Mouse (Mus musculus) neural tube, embryonic 13.5 days (tissue): Measurements from ENCODE around the gene Actb. TPM values are rescaled to one million over a fixed set of nuclear protein-coding genes. Genes with fewer than 3 reads are reported as not detected.

ENCODE experiments used
- ATAC-seq: fragments of 200-750 bp; cut with Nextera tagmentation; 2 replicates; pipeline ENCODE4 v1.8.0; 2017; ENCODE audit warnings: low read depth, mild to moderate bottlenecking, moderate TSS enrichment, moderate library complexity
- H3K27ac ChIP-seq: fragments of 300-500 bp; sonication (generic); replicated peaks from 2 replicates; pipeline ENCODE4 v1.5.1; 2015; ENCODE audit warnings: moderate library complexity, mild to moderate bottlenecking, inconsistent platforms
- H3K27me3 ChIP-seq: fragments of 300-500 bp; sonication (generic); 2 replicates; pipeline ENCODE4 v1.6.1; 2015; ENCODE audit warnings: mild to moderate bottlenecking, inconsistent platforms
- H3K36me3 ChIP-seq: fragments of 300-500 bp; sonication (generic); 2 replicates; pipeline ENCODE4 v1.6.1; 2015; ENCODE audit warnings: mild to moderate bottlenecking, inconsistent platforms
- H3K4me1 ChIP-seq: fragments of 300-500 bp; sonication (generic); replicated peaks from 2 replicates; pipeline ENCODE4 v1.6.1; 2015; ENCODE audit warnings: inconsistent platforms
- H3K4me2 ChIP-seq: fragments of 300-500 bp; sonication (generic); 2 replicates; pipeline ENCODE4 v1.6.1; 2015; ENCODE audit warnings: inconsistent platforms, mild to moderate bottlenecking, moderate library complexity
- H3K4me3 ChIP-seq: fragments of 300-500 bp; sonication (generic); 2 replicates; pipeline ENCODE4 v1.5.1; 2015; ENCODE audit warnings: mild to moderate bottlenecking, inconsistent platforms
- H3K9ac ChIP-seq: fragments of 300-500 bp; sonication (generic); 2 replicates; pipeline ENCODE4 v1.6.1; 2015; ENCODE audit warnings: moderate library complexity, mild to moderate bottlenecking, inconsistent platforms
- H3K9me3 ChIP-seq: fragments of 300-500 bp; sonication (generic); 2 replicates; pipeline ENCODE4 v1.6.1; 2016; ENCODE audit warnings: inconsistent platforms
- WGBS: fragments of 180-500 bp; shearing (Covaris S2); methylation state at CpG from one replicate; pipeline ENCODE4 v1.1.7; 2015; 5-methylcytosine and 5-hydroxymethylcytosine counted together
- polyA plus RNA-seq: library from polyadenylated mRNA; unstranded; fragments of >200 nt; fragmentation: Nextera tagmentation; extraction: Ambion mirVana; gene quantifications from 2 replicates; pipeline ENCODE4 v1.2.1, GENCODE M21; 2015

The Actb gene
- polyA plus RNA-seq, 1 experiment from 2014 or later: 16,772 TPM

DNA sequence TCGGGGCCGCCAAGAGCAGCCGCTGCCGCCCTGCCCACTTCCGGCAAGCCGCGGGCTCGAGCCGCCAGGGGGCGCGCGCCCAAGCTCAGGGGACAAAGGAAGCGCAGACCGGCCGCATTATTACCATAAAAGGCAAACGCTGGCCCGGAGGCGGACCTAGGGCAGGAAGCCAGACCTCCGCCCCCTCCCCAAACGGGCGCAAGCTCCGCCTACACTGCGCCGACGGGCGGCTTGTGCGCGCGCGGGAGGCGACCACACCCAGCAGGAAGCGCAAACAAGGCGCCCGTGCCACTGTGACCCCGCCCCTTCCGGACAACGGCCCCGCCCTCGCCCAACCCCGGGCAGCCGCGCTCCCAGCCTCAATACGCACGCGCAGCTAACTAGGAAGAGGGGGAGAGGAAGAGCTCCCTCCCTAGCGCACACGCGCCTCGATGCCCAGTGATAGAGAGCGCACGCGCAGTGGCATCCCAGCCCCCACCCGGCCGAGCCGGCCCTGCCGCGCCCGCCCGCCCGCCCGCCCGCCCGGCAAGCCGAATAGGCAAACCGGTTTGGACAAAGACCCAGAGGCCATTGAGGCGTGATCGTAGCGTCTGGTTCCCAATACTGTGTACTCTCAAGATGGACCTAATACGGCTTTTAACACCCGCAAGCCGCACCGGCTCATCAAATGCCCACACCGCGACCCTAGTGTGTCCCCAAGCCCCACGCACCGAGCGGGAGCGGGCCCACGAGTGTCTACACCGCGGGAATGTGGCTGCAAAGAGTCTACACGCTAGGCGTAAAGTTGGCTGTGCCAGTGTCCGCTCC, 626 bp downstream of the Actb start:
- Histone ChIP-seq H3K9ac (peak overlapping the region; percentile 100), H3K27ac (peak overlapping the region; percentile 100), H3K4me2 (peak overlapping the region; percentile 84), H3K27me3 (no peaks in the 10 kb centered on the region), H3K4me3 (peak overlapping the region; percentile 92), H3K4me1 (peaks cover 64% of the 10 kb centered on the region), H3K9me3 (no peaks in the 10 kb centered on the region), H3K36me3 (peaks cover 45% of the 10 kb centered on the region)
- under 1% methylated on average over 83 of the region's 84 CpGs for WGBS
- peak; percentile 88 for ATAC-seq

DNA sequence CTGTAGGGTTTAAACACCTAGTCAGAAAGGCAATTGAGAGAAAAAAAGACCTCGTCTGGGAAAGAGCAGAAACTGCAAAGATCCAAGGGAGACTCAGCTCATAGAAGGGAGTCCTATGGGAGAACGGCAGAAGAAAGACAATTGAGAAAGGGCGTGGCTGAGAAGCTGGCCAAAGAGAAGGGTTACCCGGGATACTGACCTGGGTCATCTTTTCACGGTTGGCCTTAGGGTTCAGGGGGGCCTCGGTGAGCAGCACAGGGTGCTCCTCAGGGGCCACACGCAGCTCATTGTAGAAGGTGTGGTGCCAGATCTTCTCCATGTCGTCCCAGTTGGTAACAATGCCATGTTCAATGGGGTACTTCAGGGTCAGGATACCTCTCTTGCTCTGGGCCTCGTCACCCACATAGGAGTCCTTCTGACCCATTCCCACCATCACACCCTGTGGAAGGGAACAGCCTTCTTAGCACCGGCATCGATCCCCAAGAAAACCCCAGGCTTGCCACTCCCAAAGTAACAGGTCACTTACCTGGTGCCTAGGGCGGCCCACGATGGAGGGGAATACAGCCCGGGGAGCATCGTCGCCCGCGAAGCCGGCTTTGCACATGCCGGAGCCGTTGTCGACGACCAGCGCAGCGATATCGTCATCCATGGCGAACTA, 1.4 kb downstream of the Actb start:
- peak overlapping the region; percentile 92 for H3K4me3 ChIP-seq
- H3K36me3 ChIP-seq: peaks cover 51% of the 10 kb centered on the region
- H3K4me2 ChIP-seq: peak overlapping the region; percentile 84
- 0 out of 2 replicates have a peak, but pooled peaks have one; percentile 1 for ATAC-seq
- peak overlapping the region; percentile 100 for H3K9ac ChIP-seq
- H3K4me1 ChIP-seq: peaks cover 64% of the 10 kb centered on the region
- H3K9me3 ChIP-seq: no peaks in the 10 kb centered on the region
- WGBS: 3% methylated on average over 27 of the region's 27 CpGs
- H3K27ac ChIP-seq: peak overlapping the region; percentile 100
- H3K27me3 ChIP-seq: no peaks in the 10 kb centered on the region

DNA sequence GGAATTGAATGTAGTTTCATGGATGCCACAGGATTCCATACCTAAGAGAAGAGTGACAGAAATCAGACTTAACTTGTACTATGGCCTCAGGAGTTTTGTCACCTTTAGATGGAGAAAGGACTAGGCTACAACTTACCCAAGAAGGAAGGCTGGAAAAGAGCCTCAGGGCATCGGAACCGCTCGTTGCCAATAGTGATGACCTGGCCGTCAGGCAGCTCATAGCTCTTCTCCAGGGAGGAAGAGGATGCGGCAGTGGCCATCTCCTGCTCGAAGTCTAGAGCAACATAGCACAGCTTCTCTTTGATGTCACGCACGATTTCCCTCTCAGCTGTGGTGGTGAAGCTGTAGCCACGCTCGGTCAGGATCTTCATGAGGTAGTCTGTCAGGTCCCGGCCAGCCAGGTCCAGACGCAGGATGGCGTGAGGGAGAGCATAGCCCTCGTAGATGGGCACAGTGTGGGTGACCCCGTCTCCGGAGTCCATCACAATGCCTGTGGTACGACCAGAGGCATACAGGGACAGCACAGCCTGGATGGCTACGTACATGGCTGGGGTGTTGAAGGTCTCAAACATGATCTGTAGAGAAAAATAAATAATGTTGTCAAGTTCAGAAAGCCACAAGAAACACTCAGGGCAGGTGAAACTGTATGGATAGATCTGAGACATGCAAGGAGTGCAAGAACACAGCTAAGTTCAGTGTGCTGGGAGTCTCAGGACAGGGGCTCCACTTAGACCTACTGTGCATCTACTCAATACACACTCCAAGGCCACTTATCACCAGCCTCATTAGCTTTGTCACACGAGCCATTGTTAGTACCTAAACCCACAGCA, 2.1 kb downstream of the Actb start:
- H3K9me3 ChIP-seq: no peaks in the 10 kb centered on the region
- peak overlapping the region; percentile 100 for H3K9ac ChIP-seq
- H3K36me3 ChIP-seq: peaks cover 59% of the 10 kb centered on the region
- peak overlapping the region; percentile 100 for H3K27ac ChIP-seq
- H3K4me3 ChIP-seq: peak overlapping the region; percentile 92
- H3K27me3 ChIP-seq: no peaks in the 10 kb centered on the region
- WGBS: 78% methylated on average over 19 of the region's 19 CpGs
- H3K4me2 ChIP-seq: peak overlapping the region; percentile 84
- ATAC-seq: no peak
- peaks cover 57% of the 10 kb centered on the region for H3K4me1 ChIP-seq

DNA sequence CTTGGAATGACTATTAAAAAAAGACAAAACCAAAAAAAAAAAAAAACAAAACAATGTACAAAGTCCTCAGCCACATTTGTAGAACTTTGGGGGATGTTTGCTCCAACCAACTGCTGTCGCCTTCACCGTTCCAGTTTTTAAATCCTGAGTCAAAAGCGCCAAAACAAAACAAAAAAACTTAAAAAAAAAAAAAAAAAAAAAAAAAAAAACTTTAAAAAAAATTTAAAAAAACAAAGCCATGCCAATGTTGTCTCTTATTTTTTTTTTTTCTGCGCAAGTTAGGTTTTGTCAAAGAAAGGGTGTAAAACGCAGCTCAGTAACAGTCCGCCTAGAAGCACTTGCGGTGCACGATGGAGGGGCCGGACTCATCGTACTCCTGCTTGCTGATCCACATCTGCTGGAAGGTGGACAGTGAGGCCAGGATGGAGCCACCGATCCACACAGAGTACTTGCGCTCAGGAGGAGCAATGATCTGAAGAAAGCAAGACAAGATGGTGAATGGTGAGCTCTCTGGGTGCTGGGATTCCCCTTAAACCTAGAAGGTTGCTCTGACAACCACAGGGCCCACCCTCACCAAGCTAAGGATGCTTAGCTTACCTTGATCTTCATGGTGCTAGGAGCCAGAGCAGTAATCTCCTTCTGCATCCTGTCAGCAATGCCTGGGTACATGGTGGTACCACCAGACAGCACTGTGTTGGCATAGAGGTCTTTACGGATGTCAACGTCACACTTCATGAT, 2.9 kb downstream of the Actb start:
- Histone ChIP-seq H3K4me1 (peaks cover 49% of the 10 kb centered on the region), H3K27ac (peak overlapping the region; percentile 100)

DNA sequence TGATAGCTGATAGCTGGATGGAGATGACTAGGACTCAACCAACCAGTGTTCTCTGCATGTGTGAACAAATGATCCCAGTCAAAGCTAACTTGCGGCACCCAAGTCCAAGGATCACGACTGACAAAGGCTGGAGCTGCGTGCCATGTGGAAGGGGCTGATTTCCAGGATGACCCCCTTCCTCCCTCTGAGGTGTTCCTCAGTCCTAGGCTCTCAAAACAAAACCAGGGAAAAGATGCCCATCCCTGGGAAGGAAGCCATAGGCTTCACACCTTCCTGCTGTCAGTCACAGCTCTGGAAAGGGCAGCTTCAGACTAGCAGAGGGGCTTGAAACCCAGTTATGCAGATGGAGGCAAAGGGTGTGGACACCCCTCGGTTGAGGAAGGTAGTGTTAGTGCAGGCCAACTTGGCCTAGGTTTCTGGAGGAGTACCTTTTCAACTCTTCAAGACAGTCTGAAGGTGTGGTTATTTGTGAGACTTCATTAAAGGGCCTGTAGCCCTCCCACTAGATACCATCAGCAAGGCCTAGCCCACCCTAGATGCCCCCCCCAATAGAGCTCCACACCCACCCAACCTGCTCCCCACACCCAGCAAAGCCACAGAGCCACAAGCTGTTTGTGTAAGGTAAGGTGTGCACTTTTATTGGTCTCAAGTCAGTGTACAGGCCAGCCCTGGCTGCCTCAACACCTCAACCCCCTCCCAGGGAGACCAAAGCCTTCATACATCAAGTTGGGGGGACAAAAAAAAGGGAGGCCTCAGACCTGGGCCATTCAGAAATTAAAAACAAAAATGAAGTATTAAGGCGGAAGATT, 3.8 kb downstream of the Actb start:
- H3K9me3 ChIP-seq: no peaks in the 10 kb centered on the region
- ATAC-seq: no peak
- peak overlapping the region; percentile 84 for H3K4me2 ChIP-seq
- H3K4me1 ChIP-seq: peaks cover 39% of the 10 kb centered on the region
- peak overlapping the region; percentile 56 for H3K9ac ChIP-seq
- peak overlapping the region; percentile 17 for H3K4me3 ChIP-seq
- H3K27ac ChIP-seq: peak overlapping the region; percentile 64
- H3K36me3 ChIP-seq: peaks cover 70% of the 10 kb centered on the region
- 63% methylated on average over 5 of the region's 5 CpGs for WGBS
- no peaks in the 10 kb centered on the region for H3K27me3 ChIP-seq

More for the DNA sequence above, 2.9 kb downstream of the Actb start:
- Histone ChIP-seq H3K27me3 (no peaks in the 10 kb centered on the region), H3K36me3 (peaks cover 65% of the 10 kb centered on the region), H3K9ac (peak overlapping the region; percentile 100), H3K4me2 (peak overlapping the region; percentile 84), H3K9me3 (no peaks in the 10 kb centered on the region), H3K4me3 (peak overlapping the region; percentile 92)
- 83% methylated on average over 14 of the region's 14 CpGs for WGBS
- no peak for ATAC-seq

DNA sequence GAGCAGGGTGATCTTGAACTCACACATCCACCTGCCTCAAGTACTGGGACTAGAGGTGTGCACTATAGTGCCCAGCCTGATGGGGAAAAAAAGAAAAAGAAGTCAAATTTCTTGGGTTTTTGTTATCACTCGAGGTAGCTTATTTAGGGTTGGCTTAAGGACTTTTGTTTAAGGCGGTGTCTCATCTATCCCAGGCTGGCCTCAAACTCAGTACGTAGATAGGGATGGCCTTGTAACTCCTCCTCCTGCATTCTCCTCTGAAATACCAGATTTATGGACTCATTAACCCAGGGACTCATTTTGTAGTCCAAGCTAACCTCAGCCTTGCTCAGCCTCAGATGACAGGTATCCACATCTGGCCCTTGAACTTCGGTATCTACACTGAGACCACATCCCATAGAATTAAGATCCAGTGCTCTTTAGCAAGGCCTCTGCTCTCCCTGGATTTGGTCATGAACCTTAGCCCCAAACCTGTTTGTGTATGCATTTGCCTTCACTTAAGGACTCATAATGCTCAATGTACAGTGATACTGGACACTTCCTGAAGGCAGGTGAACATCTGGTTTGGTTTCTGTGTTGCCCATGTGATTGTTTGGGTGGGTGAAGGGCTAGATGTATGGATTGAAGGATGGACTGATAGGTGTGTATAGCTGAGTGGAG, 4.6 kb downstream of the Actb start:
- Histone ChIP-seq H3K27ac (peak overlapping the region; percentile 64), H3K4me1 (peaks cover 32% of the 10 kb centered on the region), H3K9ac (no peak overlapping the region), H3K9me3 (no peaks in the 10 kb centered on the region), H3K36me3 (peaks cover 70% of the 10 kb centered on the region), H3K4me2 (peak overlapping the region; percentile 84; the same call in 1 of the 2 replicates), H3K4me3 (peak overlapping the region; percentile 17; the same call in 1 of the 2 replicates), H3K27me3 (no peaks in the 10 kb centered on the region)
- ATAC-seq: no peak
- WGBS: 56% methylated on average over 4 of the region's 4 CpGs

DNA sequence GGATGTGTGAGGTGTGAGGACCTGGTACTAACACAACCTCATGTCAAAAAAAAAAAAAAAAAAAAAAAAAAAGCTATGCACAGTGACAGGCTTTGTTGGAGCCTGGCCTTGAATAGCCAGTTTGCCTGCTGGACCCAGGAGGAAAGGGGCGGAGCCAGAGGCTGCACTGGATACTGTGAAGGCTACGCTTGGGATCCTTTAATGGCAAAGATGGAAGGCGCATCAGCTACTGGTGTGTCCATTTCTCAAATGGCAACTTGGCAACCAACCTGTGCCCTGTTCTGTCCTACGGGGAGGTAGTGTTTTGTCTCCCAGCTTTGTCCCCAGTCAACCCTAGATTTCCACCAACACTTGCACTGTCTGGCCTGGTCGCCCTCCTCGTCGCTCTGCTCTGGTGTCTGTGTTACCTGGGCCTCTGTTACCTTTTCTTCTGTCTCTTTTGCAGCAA, 5.2 kb downstream of the Actb start:
- Histone ChIP-seq H3K9me3 (no peaks in the 10 kb centered on the region), H3K27ac (peak overlapping the region; percentile 64), H3K4me1 (peaks cover 30% of the 10 kb centered on the region), H3K4me2 (no peak overlapping the region), H3K4me3 (no peak overlapping the region), H3K36me3 (peaks cover 70% of the 10 kb centered on the region), H3K27me3 (no peaks in the 10 kb centered on the region), H3K9ac (no peak overlapping the region)
- 77% methylated on average over 7 of the region's 7 CpGs for WGBS
- no peak for ATAC-seq

DNA sequence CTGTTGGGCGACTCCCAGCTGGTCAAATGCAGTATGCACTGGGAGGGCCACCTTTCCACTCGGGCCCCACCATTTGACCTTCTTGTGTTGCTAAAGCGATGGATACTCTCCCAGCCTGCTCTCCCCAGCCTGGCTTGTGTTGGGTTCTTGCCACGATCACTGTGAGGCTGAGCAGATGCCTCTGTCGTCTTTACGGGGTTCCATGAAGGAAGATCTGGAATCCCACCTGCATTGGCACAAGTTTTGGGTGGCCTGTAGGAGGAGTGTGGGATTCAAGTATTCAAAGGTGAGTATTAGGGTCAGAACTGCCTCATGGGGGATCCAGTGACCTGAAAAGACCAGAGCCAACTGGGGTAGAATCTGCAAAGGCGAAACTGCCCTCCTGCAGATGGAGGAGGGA, 5.9 kb downstream of the Actb start:
- no peaks in the 10 kb centered on the region for H3K9me3 ChIP-seq
- peaks cover 38% of the 10 kb centered on the region for H3K4me1 ChIP-seq
- H3K4me3 ChIP-seq: no peak overlapping the region
- H3K27me3 ChIP-seq: no peaks in the 10 kb centered on the region
- H3K27ac ChIP-seq: peak overlapping the region; percentile 46; the same call in 1 of the 2 replicates
- H3K9ac ChIP-seq: no peak overlapping the region
- H3K36me3 ChIP-seq: peaks cover 70% of the 10 kb centered on the region
- WGBS: 91% methylated on average over 7 of the region's 7 CpGs
- ATAC-seq: no peak
- H3K4me2 ChIP-seq: no peak overlapping the region

DNA sequence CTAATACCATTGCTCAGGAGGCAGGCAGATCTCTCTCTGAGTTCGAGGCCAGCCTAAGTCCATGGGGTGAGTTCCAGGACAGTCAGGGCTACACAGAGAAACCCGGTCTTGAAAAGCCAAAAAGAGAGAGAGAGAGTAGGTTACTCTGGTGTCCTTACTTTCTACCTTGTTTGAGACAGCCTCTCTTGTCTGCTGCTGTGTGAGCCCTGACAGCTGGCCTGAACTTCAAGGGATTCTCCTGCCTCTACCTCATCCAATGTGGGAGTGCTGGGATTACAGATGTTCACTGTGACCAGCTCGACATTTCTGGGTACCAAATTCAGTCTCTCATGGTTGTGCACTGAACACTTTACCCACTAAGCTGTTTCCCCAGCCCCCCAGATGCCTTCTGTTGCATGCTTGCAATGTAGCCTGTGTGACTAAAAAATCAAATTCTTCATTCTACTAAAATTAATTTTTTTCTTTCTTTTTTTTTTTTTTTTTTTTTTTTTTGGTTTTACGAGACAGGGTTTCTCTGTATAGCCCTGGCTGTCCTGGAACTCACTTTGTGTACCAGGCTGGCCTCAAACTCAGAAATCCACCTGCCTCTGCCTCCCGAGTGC, 6.5 kb downstream of the Actb start:
- H3K36me3 ChIP-seq: peaks cover 65% of the 10 kb centered on the region
- no peaks in the 10 kb centered on the region for H3K27me3 ChIP-seq
- H3K9me3 ChIP-seq: no peaks in the 10 kb centered on the region
- H3K4me3 ChIP-seq: no peak overlapping the region
- no peak overlapping the region for H3K4me2 ChIP-seq
- H3K4me1 ChIP-seq: peaks cover 41% of the 10 kb centered on the region
- H3K27ac ChIP-seq: no peak overlapping the region
- ATAC-seq: no peak
- 74% methylated on average over 5 of the region's 5 CpGs for WGBS
- no peak overlapping the region for H3K9ac ChIP-seq

DNA sequence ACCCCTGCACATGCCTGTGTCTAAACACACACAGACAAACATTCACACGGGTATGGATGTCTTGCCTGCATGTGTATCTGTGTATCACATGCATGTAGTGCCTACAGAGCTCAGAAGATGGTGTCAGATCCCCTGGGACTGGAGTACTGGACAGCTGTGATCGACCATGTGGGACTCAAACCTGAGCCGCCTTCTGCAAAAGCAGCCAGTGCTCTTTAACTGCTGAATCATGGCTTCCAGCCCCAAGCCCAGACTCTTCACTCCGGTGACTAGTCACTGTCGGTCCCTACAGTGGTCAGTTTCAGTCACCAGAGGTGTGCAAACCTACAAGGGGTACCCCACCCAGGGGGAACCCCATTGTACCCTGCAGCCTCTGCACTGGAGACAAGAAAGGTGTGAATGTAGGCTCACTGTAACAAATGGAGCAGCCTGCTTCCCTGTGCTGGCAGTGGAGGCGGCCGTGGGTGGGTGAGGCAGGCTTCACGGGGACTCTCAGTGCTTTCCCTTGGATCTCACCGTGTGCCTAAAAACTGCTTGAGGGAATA, 7.4 kb downstream of the Actb start:
- H3K27ac ChIP-seq: no peak overlapping the region
- H3K4me2 ChIP-seq: no peak overlapping the region
- WGBS: 85% methylated on average over 9 of the region's 9 CpGs
- H3K9ac ChIP-seq: no peak overlapping the region
- H3K4me1 ChIP-seq: peaks cover 38% of the 10 kb centered on the region
- H3K27me3 ChIP-seq: no peaks in the 10 kb centered on the region
- H3K36me3 ChIP-seq: peaks cover 56% of the 10 kb centered on the region
- H3K9me3 ChIP-seq: no peaks in the 10 kb centered on the region
- no peak overlapping the region for H3K4me3 ChIP-seq
- ATAC-seq: no peak
